Mouse (Mus musculus) cerebellum, adult 2 months (tissue): ENCODE results near the gene Gpr155. TPM values are rescaled to one million over a fixed set of nuclear protein-coding genes. Genes with fewer than 3 reads are reported as not detected.

ENCODE experiments used
- DNase-seq, 2 experiments: peaks; one replicate each; pipeline ENCODE4 v3.0.0; 2021
- H3K27ac ChIP-seq: fragments of 200-500 bp; 2 replicates; pipeline ENCODE4 v1.5.1; 2012; ENCODE audit warnings: low read length, control low read depth, inconsistent platforms; ENCODE audit not compliant: insufficient read depth
- H3K27me3 ChIP-seq: fragments of 200-500 bp; 2 replicates; pipeline ENCODE4 v1.6.1; 2012; ENCODE audit warnings: inconsistent platforms, mild to moderate bottlenecking, low read length, moderate library complexity; ENCODE audit not compliant: control insufficient read depth, insufficient read depth
- H3K4me1 ChIP-seq: fragments of 200-500 bp; 2 replicates; pipeline ENCODE4 v1.6.1; 2011; ENCODE audit warnings: low read length; ENCODE audit not compliant: control insufficient read depth, insufficient read depth
- H3K4me3 ChIP-seq: fragments of 200-500 bp; replicated peaks from 2 replicates; pipeline ENCODE3; 2011; ENCODE audit warnings: mild to moderate bottlenecking, low read depth, low read length, control low read depth; ENCODE audit not compliant: insufficient read depth
- CTCF ChIP-seq: fragments of 200-500 bp; IDR thresholded peaks from 2 replicates; pipeline ENCODE4 v1.5.1; 2011; ENCODE audit warnings: low read depth, mild to moderate bottlenecking, control low read depth, low read length, moderate library complexity, borderline replicate concordance; ENCODE audit not compliant: insufficient read depth
- POLR2A ChIP-seq: fragments of 200-500 bp; IDR thresholded peaks from 2 replicates; pipeline ENCODE4 v1.6.1; 2011; ENCODE audit warnings: low read length, control low read depth, borderline replicate concordance; ENCODE audit not compliant: insufficient read depth
- WGBS: fragments of 180-500 bp; shearing (Covaris S2); methylation state at CpG from one replicate; pipeline ENCODE4 v1.1.7; 2018; 5-methylcytosine and 5-hydroxymethylcytosine counted together
- polyA plus RNA-seq: library from polyadenylated mRNA; depleted of rRNA; stranded (reverse); fragments of >200 nt; gene quantifications from 2 replicates; pipeline ENCODE4 v1.2.3, GENCODE M21; 2012

The Gpr155 gene
- polyA plus RNA-seq, 1 experiment = 19.4 TPM

GRCm38 (mm10) chr2:73397476-73397875, 11.1 kb upstream of the Gpr155 start:
- TF ChIP-seq CTCF (no peak), POLR2A (no peak)
- WGBS = 94% methylated on average over 2 of the region's 2 CpGs
- H3K4me3 ChIP-seq = no peak overlapping the region
- no peaks in the 10 kb centered on the region; the same call in 1 of the 2 replicates for H3K27me3 ChIP-seq
- no peak overlapping the region for H3K27ac ChIP-seq
- no peak for DNase-seq
- no peaks in the 10 kb centered on the region for H3K4me1 ChIP-seq

DNA sequence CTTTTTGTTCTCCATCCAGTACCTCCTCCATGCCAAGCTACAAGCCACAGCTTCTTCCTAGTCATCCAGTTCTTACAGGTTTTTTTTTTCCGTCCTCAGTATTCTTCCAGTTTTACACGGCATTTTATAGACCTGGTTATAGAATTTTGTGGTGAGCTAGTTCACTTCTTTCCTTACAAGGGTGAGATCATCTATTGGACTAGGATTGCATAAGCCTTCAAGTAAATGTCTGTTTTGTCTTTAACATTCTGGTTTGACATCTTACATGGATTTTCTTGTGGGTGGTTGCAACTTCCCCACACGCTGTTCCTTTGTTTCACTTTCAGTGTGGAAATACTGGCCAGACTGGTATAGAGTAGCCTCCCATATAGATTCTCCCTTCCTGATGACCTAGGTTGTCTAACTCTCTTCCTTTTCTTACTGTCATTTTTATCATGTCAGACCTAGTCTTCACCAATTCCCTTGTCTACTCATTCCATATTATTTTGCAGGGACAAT, 10.5 kb upstream of the Gpr155 start:
- Histone ChIP-seq H3K4me3 (no peak overlapping the region), H3K27me3 (no peaks in the 10 kb centered on the region; the same call in 1 of the 2 replicates), H3K27ac (no peak overlapping the region), H3K4me1 (no peaks in the 10 kb centered on the region)
- WGBS = 87% methylated on average over 3 of the region's 3 CpGs
- no peak for TF ChIP-seq CTCF
- no peak for TF ChIP-seq POLR2A
- no peak for DNase-seq

DNA sequence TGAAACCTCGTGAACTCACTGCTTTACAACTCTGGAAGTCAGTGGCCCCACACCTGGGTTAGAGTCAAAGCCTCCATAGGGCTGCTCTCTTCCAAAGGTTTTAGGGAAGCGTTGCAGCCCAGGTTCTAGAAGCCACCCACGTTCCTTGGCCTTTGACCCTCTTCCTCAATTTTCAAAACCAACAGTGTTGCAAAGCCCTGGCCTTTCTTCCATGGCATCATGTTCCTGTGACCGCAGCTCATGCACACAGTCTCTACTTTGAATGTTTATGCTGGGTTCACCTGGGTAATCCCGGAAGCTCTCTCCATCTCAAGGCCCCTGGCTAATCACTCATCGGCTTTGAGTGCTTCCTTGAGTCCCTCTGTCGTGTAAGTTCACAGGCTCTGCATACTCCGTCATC, 9.1 kb upstream of the Gpr155 start:
- H3K4me1 ChIP-seq = no peaks in the 10 kb centered on the region
- no peak overlapping the region for H3K27ac ChIP-seq
- no peak for DNase-seq
- 86% methylated on average over 8 of the region's 8 CpGs for WGBS
- H3K27me3 ChIP-seq = no peaks in the 10 kb centered on the region; the same call in 1 of the 2 replicates
- no peak overlapping the region for H3K4me3 ChIP-seq
- no peak for TF ChIP-seq POLR2A
- no peak for TF ChIP-seq CTCF

DNA sequence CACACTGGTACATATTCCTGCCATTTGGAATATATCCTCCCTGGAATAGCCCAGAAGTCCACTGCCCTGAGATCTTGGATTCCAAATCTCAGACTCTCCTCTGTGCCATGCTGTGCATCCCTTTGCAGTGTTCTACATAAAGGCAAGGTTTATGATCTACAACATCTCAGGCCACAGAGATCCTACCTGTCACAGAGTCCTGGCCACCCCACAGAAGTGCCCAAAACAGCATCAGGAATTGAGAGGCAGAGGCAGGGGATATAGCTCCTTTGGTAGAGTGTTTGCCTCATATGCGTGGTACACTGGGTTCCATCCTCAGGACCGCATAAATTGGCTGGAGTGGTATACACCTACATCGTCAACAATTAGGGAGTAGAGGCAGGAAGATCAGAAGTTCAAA, 8.1 kb upstream of the Gpr155 start:
- Histone ChIP-seq H3K4me1 (no peaks in the 10 kb centered on the region), H3K27ac (no peak overlapping the region), H3K4me3 (no peak overlapping the region), H3K27me3 (no peaks in the 10 kb centered on the region; the same call in 1 of the 2 replicates)
- no peak for TF ChIP-seq CTCF
- no peak for TF ChIP-seq POLR2A
- 91% methylated on average over 3 of the region's 3 CpGs for WGBS
- DNase-seq = no peak

- WGBS = 75% methylated on average over 2 of the region's 2 CpGs
Measured at GRCm38 (mm10) chr2:73392772-73393171, 6.4 kb upstream of the Gpr155 start.

DNA sequence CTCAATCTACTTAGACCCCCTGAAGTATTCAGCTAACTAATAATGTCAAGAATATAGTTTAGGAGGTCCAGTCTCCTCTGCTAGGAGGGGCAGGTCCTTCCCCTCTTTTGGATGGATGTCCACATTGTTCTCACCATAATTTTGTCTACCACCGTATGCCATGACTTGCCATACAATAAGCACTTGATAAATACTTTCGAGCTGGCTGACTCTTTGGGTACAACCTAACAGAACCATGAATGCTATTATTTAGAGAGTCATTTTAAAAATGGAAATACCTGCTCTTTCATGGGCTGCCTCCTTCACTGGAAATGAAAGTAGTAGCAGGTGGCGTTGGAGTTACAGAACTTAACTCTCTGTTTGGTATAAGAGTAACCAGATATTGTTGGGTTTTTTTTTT, 3.6 kb upstream of the Gpr155 start:
- DNase-seq = no peak
- H3K4me1 ChIP-seq = no peaks in the 10 kb centered on the region
- WGBS = 85% methylated on average over 3 of the region's 3 CpGs
- H3K27me3 ChIP-seq = no peaks in the 10 kb centered on the region
- no peak overlapping the region for H3K27ac ChIP-seq
- no peak for TF ChIP-seq POLR2A
- H3K4me3 ChIP-seq = no peak overlapping the region

More at GRCm38 (mm10) chr2:73392772-73393171, 6.4 kb upstream of the Gpr155 start:
- Histone ChIP-seq H3K4me3 (no peak overlapping the region), H3K4me1 (no peaks in the 10 kb centered on the region), H3K27ac (no peak overlapping the region), H3K27me3 (no peaks in the 10 kb centered on the region; the same call in 1 of the 2 replicates)
- DNase-seq = no peak
- no peak for TF ChIP-seq CTCF
- no peak for TF ChIP-seq POLR2A

DNA sequence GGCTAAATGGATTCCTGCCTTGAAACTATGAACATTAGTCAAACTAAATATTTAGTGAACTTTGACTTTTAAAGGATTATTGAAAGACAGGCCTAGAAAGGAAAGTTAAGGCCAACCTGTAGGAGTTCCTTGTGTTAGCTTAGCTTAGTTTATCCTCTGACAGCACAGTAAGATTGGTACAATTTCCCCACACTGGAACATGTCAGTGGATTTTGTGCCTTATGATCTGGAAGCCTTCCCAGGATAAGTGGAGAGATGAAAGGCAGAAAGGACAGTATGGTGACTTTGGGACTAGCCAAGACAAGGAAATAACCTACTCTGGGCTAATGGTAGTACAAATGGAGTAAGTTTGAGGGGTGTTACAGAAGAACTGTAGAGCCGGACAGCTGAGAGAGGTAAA, 1.4 kb upstream of the Gpr155 start:
- no peak overlapping the region for H3K4me3 ChIP-seq
- no peaks in the 10 kb centered on the region for H3K27me3 ChIP-seq
- no peak overlapping the region for H3K27ac ChIP-seq
- no peak for DNase-seq
- no peaks in the 10 kb centered on the region for H3K4me1 ChIP-seq
- TF ChIP-seq CTCF (no peak), POLR2A (no peak)
- WGBS = 96% methylated on average over 1 of the region's 1 CpGs

GRCm38 (mm10) chr2:73385641-73386355, 574 bp downstream of the Gpr155 start:
- peak overlapping the region; percentile 83 for H3K4me3 ChIP-seq
- H3K27me3 ChIP-seq = no peaks in the 10 kb centered on the region
- peak in 1 of 2 experiments; percentile 5 for DNase-seq
- no peaks in the 10 kb centered on the region for H3K4me1 ChIP-seq
- TF ChIP-seq POLR2A = no peak
- no peak for TF ChIP-seq CTCF
- WGBS = under 1% methylated on average over 29 of the region's 29 CpGs
- no peak overlapping the region; the same call in 1 of the 2 replicates for H3K27ac ChIP-seq

- no peak for DNase-seq
- WGBS = 84% methylated on average over 4 of the region's 4 CpGs
- Histone ChIP-seq H3K4me1 (no peaks in the 10 kb centered on the region), H3K4me3 (no peak overlapping the region), H3K27me3 (no peaks in the 10 kb centered on the region), H3K27ac (no peak overlapping the region)
- TF ChIP-seq CTCF (no peak), POLR2A (no peak)
Measured at GRCm38 (mm10) chr2:73385172-73385571, 1.2 kb downstream of the Gpr155 start.
